Mouse (Mus musculus) ES-Bruce4 (cell line): Measurements from ENCODE around the gene Faim2. TPM values are rescaled to one million over a fixed set of nuclear protein-coding genes. Genes with fewer than 3 reads are reported as not detected.

Experiments
- H3K27ac ChIP-seq: 2 replicates; pipeline ENCODE4 v1.5.1; 2012; ENCODE audit warnings: low read length, inconsistent platforms; ENCODE audit not compliant: insufficient read depth
- H3K27me3 ChIP-seq: 2 replicates; pipeline ENCODE4 v1.6.1; 2012; ENCODE audit warnings: mild to moderate bottlenecking, low read length, inconsistent platforms; ENCODE audit not compliant: control insufficient read depth, poor library complexity, insufficient read depth, severe bottlenecking
- H3K36me3 ChIP-seq: 2 replicates; pipeline ENCODE4 v1.6.1; 2012; ENCODE audit warnings: inconsistent platforms, mild to moderate bottlenecking, low read length, moderate library complexity; ENCODE audit not compliant: control insufficient read depth, poor library complexity, insufficient read depth, severe bottlenecking
- H3K4me1 ChIP-seq: one replicate; pipeline ENCODE4 v1.8.1; 2011; ENCODE audit warnings: low read length; ENCODE audit not compliant: control insufficient read depth, insufficient read depth
- H3K4me3 ChIP-seq: 2 replicates; pipeline ENCODE4 v1.5.1; 2011; ENCODE audit warnings: low read depth, mild to moderate bottlenecking, low read length
- H3K9ac ChIP-seq: 2 replicates; pipeline ENCODE4 v1.6.1; 2012; ENCODE audit warnings: low read depth, mild to moderate bottlenecking, inconsistent platforms; ENCODE audit not compliant: poor library complexity, severe bottlenecking
- H3K9me3 ChIP-seq: replicated peaks from 2 replicates; pipeline ENCODE4 v1.6.1; 2012; ENCODE audit warnings: mild to moderate bottlenecking, low read length, inconsistent platforms; ENCODE audit not compliant: control insufficient read depth, poor library complexity, insufficient read depth, severe bottlenecking
- CTCF ChIP-seq: IDR thresholded peaks from one replicate; pipeline ENCODE4 v1.8.1; 2011; ENCODE audit warnings: low read depth, low read length
- EP300 ChIP-seq: IDR thresholded peaks from 2 replicates; pipeline ENCODE4 v1.6.1; 2011; ENCODE audit warnings: low read depth, low read length; ENCODE audit not compliant: insufficient read depth
- POLR2A ChIP-seq: IDR thresholded peaks from one replicate; pipeline ENCODE4 v1.8.1; 2011; ENCODE audit warnings: low read length; ENCODE audit not compliant: insufficient read depth
- polyA plus RNA-seq: library from polyadenylated mRNA; stranded (reverse); fragments of >200 nt; gene quantifications from 2 replicates; pipeline ENCODE4 v1.2.4, GENCODE M21; 2011; ENCODE audit warnings: low read depth; ENCODE audit not compliant: missing spikeins, insufficient read depth, insufficient read length

Gene Faim2
- polyA plus RNA-seq, 1 experiment = 0.90 TPM

GRCm38 (mm10) chr15:99503256-99503655 lies 24.7 kb downstream of the Faim2 start:
- no peak for TF ChIP-seq POLR2A
- H3K27ac ChIP-seq = no peak overlapping the region
- no peak overlapping the region for H3K4me3 ChIP-seq
- no peaks in the 10 kb centered on the region for H3K9me3 ChIP-seq
- H3K36me3 ChIP-seq = no peaks in the 10 kb centered on the region
- no peaks in the 10 kb centered on the region for H3K27me3 ChIP-seq
- H3K9ac ChIP-seq = no peak overlapping the region
- no peaks in the 10 kb centered on the region for H3K4me1 ChIP-seq

GRCm38 (mm10) chr15:99502311-99502831 lies 25.6 kb downstream of the Faim2 start:
- no peak overlapping the region for H3K9ac ChIP-seq
- TF ChIP-seq POLR2A = no peak
- no peak for TF ChIP-seq CTCF
- TF ChIP-seq EP300 = no peak
- H3K27ac ChIP-seq = no peak overlapping the region

GRCm38 (mm10) chr15:99501292-99502260 lies 26.4 kb downstream of the Faim2 start:
- Histone ChIP-seq H3K9ac (no peak overlapping the region), H3K4me1 (peaks cover 1% of the 10 kb centered on the region), H3K4me3 (no peak overlapping the region), H3K36me3 (no peaks in the 10 kb centered on the region), H3K27ac (no peak overlapping the region), H3K27me3 (no peaks in the 10 kb centered on the region), H3K9me3 (no peaks in the 10 kb centered on the region)
- TF ChIP-seq EP300 (no peak), POLR2A (no peak), CTCF (no peak)

More at GRCm38 (mm10) chr15:99502311-99502831, 25.6 kb downstream of the Faim2 start:
- H3K4me1 ChIP-seq = no peaks in the 10 kb centered on the region
- H3K9me3 ChIP-seq = no peaks in the 10 kb centered on the region
- H3K4me3 ChIP-seq = no peak overlapping the region
- H3K36me3 ChIP-seq = no peaks in the 10 kb centered on the region
- no peaks in the 10 kb centered on the region for H3K27me3 ChIP-seq

- Histone ChIP-seq H3K36me3 (no peaks in the 10 kb centered on the region), H3K9ac (no peak overlapping the region), H3K27me3 (no peaks in the 10 kb centered on the region), H3K4me3 (no peak overlapping the region), H3K9me3 (no peaks in the 10 kb centered on the region), H3K4me1 (peaks cover 1% of the 10 kb centered on the region), H3K27ac (no peak overlapping the region)
- no peak for TF ChIP-seq EP300
- no peak for TF ChIP-seq CTCF
- no peak for TF ChIP-seq POLR2A
Observed at GRCm38 (mm10) chr15:99500320-99500719, 27.6 kb downstream of the Faim2 start.

GRCm38 (mm10) chr15:99499726-99500125 lies 28.2 kb downstream of the Faim2 start:
- TF ChIP-seq EP300 (no peak), CTCF (no peak)
- peaks cover 1% of the 10 kb centered on the region for H3K4me1 ChIP-seq

GRCm38 (mm10) chr15:99498781-99499180 lies 29.2 kb downstream of the Faim2 start:
- H3K27ac ChIP-seq = no peak overlapping the region
- H3K36me3 ChIP-seq = no peaks in the 10 kb centered on the region
- no peaks in the 10 kb centered on the region for H3K9me3 ChIP-seq
- no peak overlapping the region for H3K9ac ChIP-seq
- no peak overlapping the region for H3K4me3 ChIP-seq
- peaks cover 1% of the 10 kb centered on the region for H3K4me1 ChIP-seq
- TF ChIP-seq POLR2A (no peak), CTCF (no peak), EP300 (no peak)
- no peaks in the 10 kb centered on the region for H3K27me3 ChIP-seq

More at GRCm38 (mm10) chr15:99499726-99500125, 28.2 kb downstream of the Faim2 start:
- Histone ChIP-seq H3K27me3 (no peaks in the 10 kb centered on the region), H3K36me3 (no peaks in the 10 kb centered on the region), H3K9me3 (no peaks in the 10 kb centered on the region), H3K9ac (no peak overlapping the region), H3K4me3 (no peak overlapping the region), H3K27ac (no peak overlapping the region)
